Comparison of ENCODE assay signal across 8 mouse cellular contexts in genomic region chr17:73075238-73075890, GRCm38 (mm10). TPM values are rescaled to one million over a fixed set of nuclear protein-coding genes. Genes with fewer than 3 reads are reported as not detected.
A peak's percentile ranks its signal among the peaks of the same experiment; 100 is the strongest.
DNase-seq lines count a peak whose midpoint lies in the region; ATAC-seq and TF ChIP-seq lines count a peak whose summit lies in the region.
"Had no signal": no experiment of that assay in that cellular context is flagged by ENCODE, and none has a peak within 500 bp of the region (broad histone marks: within the 10 kb centered on the region; RNA-seq: fewer than 3 reads in every experiment).

No protein-coding gene starts in this region.

- TF ChIP-seq POLR2A in brain, embryonic 14.5 days (IDR thresholded peaks at IDR 0.05; ENCODE audit: borderline replicate concordance, extremely low read depth, insufficient read depth, insufficient read length, poor library complexity, severe bottlenecking) = no peak

- peak; percentile 88 for ATAC-seq in frontal cortex, adult (ENCODE audit: low TSS enrichment)

- no peak for TF ChIP-seq CTCF in brain, embryonic 14.5 days (IDR thresholded peaks at IDR 0.05; ENCODE audit: borderline replicate concordance, extremely low read depth, insufficient read depth, insufficient read length)

- DNase-seq in kidney, postnatal 4 days = peak; percentile 14 to 31
- DNase-seq in kidney, postnatal 25 days = no peak
- DNase-seq in brain, embryonic 14.5 days (ENCODE audit: low read depth) = peak; percentile 76
- DNase-seq in left cerebral cortex, postnatal 25 days (ENCODE audit: low spot score in 2 of 2) = peak; percentile 52 to 88
- DNase-seq in cerebellum, postnatal 36 days = no peak
- no peak for DNase-seq in cerebellum, adult 9-10 months
- DNase-seq: kidney, postnatal 36 days had no signal

- intact Hi-C loops in left cerebral cortex, postnatal 25 days (cut with DNase I) = loop anchor here (1.0 to 10.0 kb wide), 3 partner anchors 105 to 439 kb away; no protein-coding TSS in a partner anchor

RNA-seq across cellular contexts. Expression of gene Lclat1, which starts 32.4 kb away (rescaled TPM):
- polyA plus RNA-seq in brain, embryonic 14.5 days (2012; rRNA removed) = 9.1 and 16.2 TPM in 2 replicates
- 10 to 100 TPM; 37.7 to 38.5 TPM for total RNA-seq in left cerebral cortex, postnatal 25 days (2021)

Comparison
In these comparisons a context has a peak if more than half of its experiments do, and no peak if none do; other contexts are left out.
1. DNase-seq: peak in kidney, postnatal 4 days (2 of 2), brain, embryonic 14.5 days (single experiment) and left cerebral cortex, postnatal 25 days (2 of 2); none in kidney, postnatal 25 days (0 of 2), cerebellum, postnatal 36 days (0 of 2) and cerebellum, adult 9-10 months (single experiment).